Mouse (Mus musculus): Measurements from ENCODE around the gene Col16a1.

GRCm38 (mm10) chr4:130031146-130031545, 16.5 kb upstream of the Col16a1 start:
- TF ChIP-seq CTCF (conservative IDR thresholded peaks at IDR 0.05; ENCODE audit: insufficient read depth, insufficient read length, low read depth, low read length) (no peak), POLR2A (IDR thresholded peaks at IDR 0.05; ENCODE audit: low read depth, low read length) (no peak)
